Mouse (Mus musculus): ENCODE results near the gene Trim31. TPM values are rescaled to one million over a fixed set of nuclear protein-coding genes. Genes with fewer than 3 reads are reported as not detected.

Trim31 gene
- polyA plus RNA-seq, 1 experiment from 2014 or later = not detected

DNA sequence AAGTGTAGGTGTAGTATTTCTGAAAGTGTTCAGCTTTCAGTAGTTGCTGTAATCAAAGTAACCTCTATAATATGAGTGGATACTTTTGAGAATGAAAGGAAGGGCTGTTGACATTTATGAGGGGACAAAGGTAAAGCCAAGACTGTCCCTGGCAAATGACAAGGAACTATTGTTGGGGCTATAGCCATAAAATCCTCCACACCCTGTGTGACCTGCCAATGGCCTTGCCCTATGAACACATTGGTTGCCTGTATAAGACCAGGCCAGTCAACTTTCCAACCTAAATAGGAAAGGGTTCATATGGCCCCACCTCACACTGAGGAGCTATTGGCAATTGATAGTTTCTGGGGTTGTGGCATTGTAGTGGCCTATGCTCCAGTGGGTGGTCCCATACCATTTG lies 853 bp upstream of the Trim31 start:
- no peak overlapping the region for H3K9ac ChIP-seq
- no peaks in the 10 kb centered on the region for H3K36me3 ChIP-seq (replicated peaks)
- no peaks in the 10 kb centered on the region for H3K9me3 ChIP-seq (replicated peaks)
- peaks cover 38% of the 10 kb centered on the region for H3K27me3 ChIP-seq
- H3K27ac ChIP-seq (replicated peaks) = no peak overlapping the region
- H3K4me3 ChIP-seq (replicated peaks) = no peak overlapping the region
- no peak overlapping the region for H3K4me2 ChIP-seq
- ATAC-seq (ENCODE audit: insufficient read depth) = no peak
- H3K4me1 ChIP-seq (replicated peaks) = peaks cover 5% of the 10 kb centered on the region; the same call in 1 of the 2 replicates

DNA sequence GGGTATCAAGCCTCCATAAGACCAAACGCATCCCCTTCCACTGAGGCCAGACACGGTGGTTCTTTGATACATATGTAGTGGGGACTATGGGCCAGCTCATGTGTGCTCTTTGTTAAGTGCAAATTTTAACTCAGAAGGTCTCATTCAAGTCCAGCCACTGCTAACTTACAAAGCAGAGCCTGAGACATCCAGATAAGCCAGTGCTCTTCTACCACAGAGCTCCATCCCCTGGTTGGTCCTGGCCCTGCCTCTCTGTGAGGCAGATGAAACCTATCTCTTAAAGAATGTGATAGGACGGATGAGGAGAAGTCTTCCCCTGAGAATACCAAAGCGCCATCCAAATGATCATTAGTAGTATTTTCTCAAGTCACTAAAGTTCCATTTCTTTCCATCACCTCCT lies 1.5 kb downstream of the Trim31 start:
- 56% methylated on average over 4 of the region's 4 CpGs for WGBS (ENCODE audit: insufficient replicate concordance)
- ATAC-seq (ENCODE audit: insufficient read depth) = no peak
- no peaks in the 10 kb centered on the region for H3K36me3 ChIP-seq (replicated peaks)
- no peak overlapping the region for H3K4me2 ChIP-seq
- no peaks in the 10 kb centered on the region for H3K9me3 ChIP-seq (replicated peaks)
- H3K4me1 ChIP-seq (replicated peaks) = no peaks in the 10 kb centered on the region
- no peak overlapping the region for H3K27ac ChIP-seq (replicated peaks)
- no peak overlapping the region for H3K4me3 ChIP-seq (replicated peaks)
- no peak overlapping the region for H3K9ac ChIP-seq
- peaks cover 29% of the 10 kb centered on the region for H3K27me3 ChIP-seq

DNA sequence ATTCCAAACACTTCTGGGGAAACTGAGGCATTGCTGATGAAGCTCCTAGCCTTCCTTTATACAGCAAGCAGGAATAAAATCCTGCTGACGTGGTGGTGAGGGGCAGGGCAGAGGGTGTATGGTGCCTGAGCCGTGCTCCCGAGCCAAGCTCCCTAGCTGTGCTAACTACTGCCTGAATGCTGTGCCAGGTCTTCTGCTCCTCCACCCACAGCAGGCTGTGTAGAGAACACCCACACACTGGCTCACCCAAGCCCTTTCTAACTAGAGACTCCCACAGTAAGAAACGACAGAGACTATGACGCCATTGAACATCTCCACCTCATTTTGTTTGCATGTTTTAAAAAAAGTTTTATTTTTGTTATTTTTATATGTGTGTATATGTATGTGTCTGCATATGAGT lies 2.1 kb downstream of the Trim31 start:
- no peak overlapping the region for H3K27ac ChIP-seq (replicated peaks)
- no peak overlapping the region for H3K4me2 ChIP-seq
- H3K9ac ChIP-seq = no peak overlapping the region
- H3K27me3 ChIP-seq = peaks cover 25% of the 10 kb centered on the region
- 54% methylated on average over 5 of the region's 5 CpGs for WGBS (ENCODE audit: insufficient replicate concordance)
- no peaks in the 10 kb centered on the region for H3K4me1 ChIP-seq (replicated peaks)
- H3K36me3 ChIP-seq (replicated peaks) = no peaks in the 10 kb centered on the region
- H3K9me3 ChIP-seq (replicated peaks) = no peaks in the 10 kb centered on the region
- no peak overlapping the region for H3K4me3 ChIP-seq (replicated peaks)
- no peak for ATAC-seq (ENCODE audit: insufficient read depth)

DNA sequence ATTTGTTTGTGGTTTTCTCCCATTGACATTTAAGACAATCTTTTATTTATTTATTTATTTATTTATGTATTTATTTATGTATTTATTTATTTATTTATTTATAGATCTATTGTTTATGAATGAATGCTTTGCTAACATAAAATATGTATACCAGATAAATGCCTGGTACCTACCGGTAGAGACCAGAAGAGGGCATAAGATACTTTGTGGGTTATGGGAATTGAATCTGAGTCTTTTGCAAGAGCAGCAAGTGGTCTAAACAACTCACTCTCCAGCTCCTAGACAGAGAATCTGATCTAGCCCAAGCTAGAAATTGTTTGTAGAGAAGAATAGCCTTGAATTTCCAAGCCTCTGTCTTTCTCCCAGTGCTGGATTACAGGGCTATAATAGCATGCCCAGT lies 2.8 kb downstream of the Trim31 start:
- no peak for ATAC-seq (ENCODE audit: insufficient read depth)

DNA sequence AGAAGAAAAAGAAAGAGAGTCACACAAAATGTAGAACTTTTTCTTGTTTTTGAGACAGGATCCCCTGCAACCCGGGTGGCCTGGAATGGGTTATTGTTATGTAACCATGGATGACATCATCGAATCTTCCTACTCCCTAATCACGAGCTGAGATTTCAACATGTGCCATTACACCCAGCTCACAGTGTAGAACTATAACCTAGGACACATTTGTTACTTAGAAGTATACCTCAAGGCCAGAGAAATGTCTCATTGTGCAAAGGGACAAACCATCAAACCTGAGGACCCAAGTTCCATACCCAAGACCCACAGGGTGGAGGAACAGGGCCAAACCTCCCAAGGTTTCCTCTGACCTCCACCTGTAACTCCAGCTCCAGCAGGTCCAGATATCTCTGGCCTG lies 5.7 kb downstream of the Trim31 start:
- no peak overlapping the region for H3K4me2 ChIP-seq
- H3K4me1 ChIP-seq (replicated peaks) = no peaks in the 10 kb centered on the region
- no peak overlapping the region for H3K4me3 ChIP-seq (replicated peaks)
- no peaks in the 10 kb centered on the region for H3K36me3 ChIP-seq (replicated peaks)
- WGBS (ENCODE audit: insufficient replicate concordance) = 33% methylated on average over 3 of the region's 3 CpGs
- no peak for ATAC-seq (ENCODE audit: insufficient read depth)
- H3K9me3 ChIP-seq (replicated peaks) = no peaks in the 10 kb centered on the region
- H3K27me3 ChIP-seq = peaks cover 22% of the 10 kb centered on the region
- no peak overlapping the region for H3K9ac ChIP-seq
- H3K27ac ChIP-seq (replicated peaks) = no peak overlapping the region

More for the DNA sequence above, 2.8 kb downstream of the Trim31 start:
- Histone ChIP-seq H3K4me1 (replicated peaks) (no peaks in the 10 kb centered on the region), H3K4me3 (replicated peaks) (no peak overlapping the region), H3K9me3 (replicated peaks) (no peaks in the 10 kb centered on the region), H3K4me2 (no peak overlapping the region), H3K27ac (replicated peaks) (no peak overlapping the region), H3K27me3 (peaks cover 28% of the 10 kb centered on the region), H3K36me3 (replicated peaks) (no peaks in the 10 kb centered on the region), H3K9ac (no peak overlapping the region)
- WGBS (ENCODE audit: insufficient replicate concordance) = 32% methylated on average over 1 of the region's 1 CpGs

DNA sequence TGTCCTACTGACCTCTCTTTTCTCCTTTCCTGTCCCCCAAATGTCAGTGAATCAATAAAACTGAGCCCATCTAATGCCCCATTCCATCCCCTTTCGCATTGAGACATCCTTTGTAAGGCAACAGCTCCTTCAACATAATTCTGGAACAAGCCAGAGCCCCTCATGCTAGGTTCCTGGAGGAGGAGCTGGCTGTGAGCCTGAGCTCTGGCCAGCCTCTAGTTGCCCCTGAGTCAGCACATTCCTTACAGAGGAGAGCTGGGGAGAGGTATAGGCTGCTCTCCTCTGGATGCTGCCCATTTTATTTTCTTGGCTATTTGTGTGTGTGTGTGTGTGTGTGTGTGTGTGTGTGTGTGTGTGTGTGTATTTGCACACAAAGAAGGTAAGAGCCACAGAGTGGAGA lies 10.3 kb downstream of the Trim31 start:
- H3K4me1 ChIP-seq (replicated peaks) = no peaks in the 10 kb centered on the region
- H3K36me3 ChIP-seq (replicated peaks) = no peaks in the 10 kb centered on the region
- no peak overlapping the region for H3K9ac ChIP-seq
- H3K27ac ChIP-seq (replicated peaks) = no peak overlapping the region
- peaks cover 31% of the 10 kb centered on the region for H3K27me3 ChIP-seq
- H3K4me3 ChIP-seq (replicated peaks) = no peak overlapping the region
- H3K4me2 ChIP-seq = no peak overlapping the region
- no peaks in the 10 kb centered on the region for H3K9me3 ChIP-seq (replicated peaks)
- WGBS (ENCODE audit: insufficient replicate concordance) = 35% methylated on average over 1 of the region's 1 CpGs
- no peak for ATAC-seq (ENCODE audit: insufficient read depth)

DNA sequence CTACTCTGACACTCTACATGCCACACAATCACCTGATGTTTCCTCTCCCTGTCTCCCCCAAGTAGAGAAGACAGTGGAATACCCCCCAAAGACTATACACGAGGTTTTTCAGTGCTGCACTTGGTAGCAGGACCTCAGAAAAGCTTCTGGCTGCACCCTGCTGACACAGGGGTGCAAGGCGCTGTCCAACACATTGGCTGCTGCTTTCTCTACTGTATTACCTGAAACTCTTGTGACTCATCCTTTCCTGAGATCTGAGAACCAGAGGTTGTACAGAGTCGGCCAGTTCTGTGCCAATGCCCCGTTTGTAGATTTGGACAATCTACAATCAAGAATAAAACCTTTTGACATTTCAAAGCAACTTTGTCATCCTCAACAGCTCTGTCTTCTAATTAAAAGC lies 11.9 kb downstream of the Trim31 start:
- no peak overlapping the region for H3K4me2 ChIP-seq
- no peaks in the 10 kb centered on the region for H3K9me3 ChIP-seq (replicated peaks)
- 38% methylated on average over 4 of the region's 4 CpGs for WGBS (ENCODE audit: insufficient replicate concordance)
- H3K9ac ChIP-seq = no peak overlapping the region
- H3K4me1 ChIP-seq (replicated peaks) = no peaks in the 10 kb centered on the region
- no peak overlapping the region for H3K27ac ChIP-seq (replicated peaks)
- no peak overlapping the region for H3K4me3 ChIP-seq (replicated peaks)
- no peaks in the 10 kb centered on the region for H3K36me3 ChIP-seq (replicated peaks)
- ATAC-seq (ENCODE audit: insufficient read depth) = no peak
- H3K27me3 ChIP-seq = peaks cover 39% of the 10 kb centered on the region

DNA sequence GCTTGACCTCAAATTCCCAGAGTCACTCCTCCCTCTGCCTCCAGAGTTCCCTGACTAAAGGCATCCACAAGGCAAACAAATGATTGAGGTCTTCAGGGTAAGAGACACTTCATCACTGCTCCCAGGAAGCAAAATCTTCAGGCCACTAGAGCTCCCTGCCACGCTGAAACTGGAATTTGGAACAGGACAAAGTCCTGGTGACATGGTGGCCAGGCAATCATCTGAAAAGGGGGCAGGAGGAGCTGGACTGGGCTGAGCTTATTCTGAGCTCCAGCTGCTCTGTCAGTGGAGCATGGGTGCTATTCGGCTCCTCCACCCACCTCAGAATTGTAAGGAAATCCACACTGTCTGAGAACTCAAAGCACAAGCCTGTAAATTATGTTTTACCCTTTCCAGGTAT lies 14.1 kb downstream of the Trim31 start:
- Histone ChIP-seq H3K36me3 (replicated peaks) (no peaks in the 10 kb centered on the region), H3K27me3 (peaks cover 38% of the 10 kb centered on the region), H3K4me2 (no peak overlapping the region), H3K4me3 (replicated peaks) (no peak overlapping the region), H3K9ac (no peak overlapping the region), H3K27ac (replicated peaks) (no peak overlapping the region), H3K9me3 (replicated peaks) (no peaks in the 10 kb centered on the region), H3K4me1 (replicated peaks) (no peaks in the 10 kb centered on the region)
- 50% methylated on average over 2 of the region's 2 CpGs for WGBS (ENCODE audit: insufficient replicate concordance)
- ATAC-seq (ENCODE audit: insufficient read depth) = no peak

DNA sequence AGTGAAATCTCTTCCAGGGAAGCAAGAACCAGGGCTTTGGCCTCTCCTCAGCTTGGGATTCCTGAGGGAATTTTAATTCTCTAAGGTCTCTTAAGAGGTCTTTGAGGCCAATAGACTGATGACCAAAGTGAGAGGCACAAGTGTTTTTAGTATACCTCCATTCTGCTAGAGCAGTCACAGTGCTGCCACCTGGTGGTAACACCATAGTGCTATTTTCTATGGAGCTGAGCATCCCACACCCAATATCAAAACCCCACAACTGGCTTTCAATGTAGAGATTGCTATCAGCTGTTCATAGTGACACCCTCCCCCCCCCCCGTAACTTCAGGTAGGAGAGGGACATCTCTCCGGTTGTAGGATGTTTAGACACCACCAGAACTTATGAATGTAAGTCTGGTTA lies 16.2 kb downstream of the Trim31 start:
- H3K9me3 ChIP-seq (replicated peaks) = no peaks in the 10 kb centered on the region
- ATAC-seq (ENCODE audit: insufficient read depth) = no peak
- no peaks in the 10 kb centered on the region for H3K36me3 ChIP-seq (replicated peaks)
- no peak overlapping the region for H3K4me2 ChIP-seq
- H3K4me1 ChIP-seq (replicated peaks) = no peaks in the 10 kb centered on the region
- H3K27ac ChIP-seq (replicated peaks) = no peak overlapping the region
- H3K4me3 ChIP-seq (replicated peaks) = no peak overlapping the region
- WGBS (ENCODE audit: insufficient replicate concordance) = 4% methylated on average over 2 of the region's 2 CpGs
- H3K9ac ChIP-seq = no peak overlapping the region
- peaks cover 29% of the 10 kb centered on the region for H3K27me3 ChIP-seq

DNA sequence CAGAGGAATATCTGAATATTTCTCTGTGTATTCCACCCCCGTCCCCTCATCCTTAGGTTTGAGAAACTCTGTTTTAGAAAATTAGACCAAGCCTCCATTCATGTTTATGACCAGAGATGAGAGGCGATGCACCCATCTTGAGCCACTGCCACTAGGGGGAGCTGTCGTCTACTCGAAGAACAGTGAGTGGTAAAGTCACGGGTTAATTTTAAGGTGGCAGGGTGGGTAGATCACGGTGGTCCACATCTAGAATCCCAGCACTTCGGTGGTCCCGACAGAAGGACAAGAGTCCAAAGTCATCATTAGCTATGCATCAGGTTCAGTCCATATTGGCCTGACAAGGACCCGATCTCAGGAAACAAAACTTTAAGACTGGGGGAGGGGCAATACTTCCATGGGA lies 17.2 kb downstream of the Trim31 start:
- H3K4me3 ChIP-seq (replicated peaks) = no peak overlapping the region
- H3K27me3 ChIP-seq = peaks cover 23% of the 10 kb centered on the region
- H3K4me1 ChIP-seq (replicated peaks) = no peaks in the 10 kb centered on the region
- 10% methylated on average over 9 of the region's 9 CpGs for WGBS (ENCODE audit: insufficient replicate concordance)
- no peak overlapping the region for H3K4me2 ChIP-seq
- ATAC-seq (ENCODE audit: insufficient read depth) = no peak
- no peaks in the 10 kb centered on the region for H3K9me3 ChIP-seq (replicated peaks)
- H3K36me3 ChIP-seq (replicated peaks) = no peaks in the 10 kb centered on the region
- H3K9ac ChIP-seq = no peak overlapping the region
- no peak overlapping the region for H3K27ac ChIP-seq (replicated peaks)

DNA sequence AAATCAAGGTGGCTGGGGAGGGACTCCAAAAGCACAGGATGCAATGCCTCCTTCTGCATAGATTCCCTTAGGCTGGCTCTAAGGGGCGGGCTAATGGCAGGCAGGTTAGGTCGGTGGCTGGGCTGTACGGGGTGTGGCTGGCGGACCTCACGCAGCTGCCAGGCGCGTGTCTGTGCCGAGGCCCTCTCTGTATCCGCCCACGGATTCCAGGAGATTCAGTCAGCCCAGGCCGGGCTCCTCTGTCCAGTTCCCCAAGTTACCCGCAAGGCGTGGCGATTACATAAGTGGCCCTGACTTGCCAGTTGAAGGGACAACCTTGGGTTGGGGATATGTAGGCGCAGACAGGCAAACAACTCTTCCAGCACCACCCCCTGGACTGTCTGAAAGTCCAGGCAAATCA lies 22.3 kb downstream of the Trim31 start:
- no peak overlapping the region for H3K27ac ChIP-seq (replicated peaks)
- no peak for ATAC-seq (ENCODE audit: insufficient read depth)
- H3K9ac ChIP-seq = no peak overlapping the region
- H3K4me2 ChIP-seq = no peak overlapping the region
- WGBS (ENCODE audit: insufficient replicate concordance) = 48% methylated on average over 15 of the region's 15 CpGs
- no peak overlapping the region for H3K4me3 ChIP-seq (replicated peaks)
- H3K9me3 ChIP-seq (replicated peaks) = no peaks in the 10 kb centered on the region
- H3K4me1 ChIP-seq (replicated peaks) = no peaks in the 10 kb centered on the region
- H3K36me3 ChIP-seq (replicated peaks) = no peaks in the 10 kb centered on the region
- peaks cover 7% of the 10 kb centered on the region for H3K27me3 ChIP-seq

DNA sequence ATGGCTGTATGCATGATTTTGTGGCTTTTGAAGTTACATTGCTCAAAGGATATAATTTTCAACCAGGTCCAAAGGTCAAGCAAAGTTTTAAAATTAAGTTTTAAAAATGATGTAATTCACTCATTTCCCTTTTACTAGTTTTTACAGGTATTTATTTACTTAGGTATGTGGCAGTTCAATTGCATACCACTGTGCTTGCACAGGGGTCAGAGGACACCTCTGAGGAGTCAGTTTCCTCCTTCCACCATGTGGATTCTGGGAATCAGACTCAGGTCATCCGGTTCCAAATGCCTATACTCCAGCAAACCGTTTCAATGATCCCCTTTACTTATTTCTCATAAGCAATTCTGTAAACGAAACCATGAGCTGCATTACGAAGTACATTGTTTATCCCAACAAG lies 24.8 kb downstream of the Trim31 start:
- 56% methylated on average over 4 of the region's 4 CpGs for WGBS (ENCODE audit: insufficient replicate concordance)
- H3K27me3 ChIP-seq = peaks cover 4% of the 10 kb centered on the region; the same call in 1 of the 2 replicates
- no peak overlapping the region for H3K4me3 ChIP-seq (replicated peaks)
- H3K9ac ChIP-seq = no peak overlapping the region
- no peak overlapping the region for H3K27ac ChIP-seq (replicated peaks)
- H3K4me2 ChIP-seq = no peak overlapping the region
- no peaks in the 10 kb centered on the region for H3K36me3 ChIP-seq (replicated peaks)
- no peaks in the 10 kb centered on the region for H3K9me3 ChIP-seq (replicated peaks)
- H3K4me1 ChIP-seq (replicated peaks) = no peaks in the 10 kb centered on the region
- ATAC-seq (ENCODE audit: insufficient read depth) = no peak
